Mouse (Mus musculus) B cell, adult 2 months (primary cell): ENCODE measurements around the gene Ttll5.

ENCODE experiments used
- DNase-seq, 2 experiments: peaks; one replicate each; pipeline ENCODE4 v3.0.0; 2022

The Ttll5 gene

GRCm38 (mm10) chr12:86105546-86105945 lies 281.1 kb downstream of the Ttll5 start:
- no peak for DNase-seq

- no peak for DNase-seq
These were observed 281.6 kb downstream of the Ttll5 start for GRCm38 (mm10) chr12:86106086-86106485.

- DNase-seq, result no peak
These were observed 283.2 kb downstream of the Ttll5 start for GRCm38 (mm10) chr12:86107645-86108044.

GRCm38 (mm10) chr12:86109531-86109930 lies 285.1 kb downstream of the Ttll5 start:
- DNase-seq, result peak; percentile 53 to 63

- DNase-seq, result peak; percentile 61 to 63
These were observed 286.2 kb downstream of the Ttll5 start for GRCm38 (mm10) chr12:86110637-86111036.
